Mouse (Mus musculus) heart, postnatal 0 days (tissue): ENCODE results near the gene Nr1h2.

Experiments used
- CTCF ChIP-seq: IDR thresholded peaks from 2 replicates; pipeline ENCODE4 v1.5.1; 2016; ENCODE audit warnings: antibody characterized with exemption, control low read depth, low read depth
- EP300 ChIP-seq: IDR thresholded peaks from 2 replicates; pipeline ENCODE4 v1.6.1; 2016; ENCODE audit warnings: antibody characterized with exemption, low read depth

GRCm38 (mm10) chr7:44603186-44603855 lies 49.6 kb upstream of the Nr1h2 start:
- no peak for TF ChIP-seq CTCF
- no peak for TF ChIP-seq EP300
